Mouse (Mus musculus) forebrain, embryonic 11.5 days (tissue): ENCODE measurements around the gene Gatad2b. TPM values are rescaled to one million over a fixed set of nuclear protein-coding genes. Genes with fewer than 3 reads are reported as not detected.
"Not testable (repeated sequence)": the region's sequence is repeated elsewhere in the genome, so short reads cannot be mapped to it uniquely, and the experiment has no call there.

Source experiments
- ATAC-seq: fragments of 200-750 bp; cut with Nextera tagmentation; replicated peaks from 2 replicates; pipeline ENCODE4 v1.8.0; 2017; ENCODE audit warnings: moderate TSS enrichment; ENCODE audit not compliant: low FRiP score
- DNase-seq: peaks from one replicate; pipeline ENCODE4 v3.0.0-alpha.2; 2017; ENCODE audit warnings: low spot score
- H3K27ac ChIP-seq: fragments of 300-500 bp; sonication (generic); 2 replicates; pipeline ENCODE4 v1.5.1; 2014; ENCODE audit warnings: low read depth, low read length
- H3K27me3 ChIP-seq: fragments of 300-500 bp; sonication (generic); 2 replicates; pipeline ENCODE4 v1.6.1; 2014; ENCODE audit warnings: mild to moderate bottlenecking, low read length, mixed read lengths; ENCODE audit not compliant: control insufficient read depth, insufficient read depth
- H3K36me3 ChIP-seq: fragments of 300-500 bp; sonication (generic); 2 replicates; pipeline ENCODE4 v1.6.1; 2014; ENCODE audit warnings: mild to moderate bottlenecking, low read length, moderate library complexity, mixed read lengths; ENCODE audit not compliant: control insufficient read depth, insufficient read depth
- H3K4me1 ChIP-seq: fragments of 300-500 bp; sonication (generic); replicated peaks from 2 replicates; pipeline ENCODE4 v1.6.1; 2014; ENCODE audit warnings: low read length, mixed read lengths; ENCODE audit not compliant: control insufficient read depth, insufficient read depth
- H3K4me2 ChIP-seq: fragments of 300-500 bp; sonication (generic); 2 replicates; pipeline ENCODE4 v1.6.1; 2014; ENCODE audit warnings: low read depth, mild to moderate bottlenecking, low read length, moderate library complexity, mixed read lengths; ENCODE audit not compliant: severe bottlenecking
- H3K4me3 ChIP-seq: fragments of 300-500 bp; sonication (generic); 2 replicates; pipeline ENCODE4 v1.5.1; 2014; ENCODE audit warnings: low read depth, low read length
- H3K9ac ChIP-seq: fragments of 300-500 bp; sonication (generic); 2 replicates; pipeline ENCODE4 v1.6.1; 2014; ENCODE audit warnings: low read length
- H3K9me3 ChIP-seq: fragments of 300-500 bp; sonication (generic); 2 replicates; pipeline ENCODE4 v1.6.1; 2016; ENCODE audit warnings: low read length, mixed read lengths; ENCODE audit not compliant: control insufficient read depth
- WGBS: fragments of 180-500 bp; shearing (Covaris S2); extraction: QIAGEN DNeasy Blood & Tissue Kit; methylation state at CpG from one replicate; pipeline ENCODE4 v1.1.7; 2014; 5-methylcytosine and 5-hydroxymethylcytosine counted together
- polyA plus RNA-seq: library from polyadenylated mRNA; unstranded; fragments of >200 nt; fragmentation: Nextera tagmentation; extraction: Ambion mirVana; gene quantifications from 2 replicates; pipeline ENCODE4 v1.2.1, GENCODE M21; 2014

Gene Gatad2b
- polyA plus RNA-seq, 1 experiment from 2014 or later = 12.9 TPM

- Histone ChIP-seq H3K27me3 (no peaks in the 10 kb centered on the region), H3K4me3 (no peak overlapping the region), H3K27ac (no peak overlapping the region), H3K36me3 (no peaks in the 10 kb centered on the region; the same call in 1 of the 2 replicates), H3K4me2 (no peak overlapping the region), H3K4me1 (no peaks in the 10 kb centered on the region), H3K9ac (no peak overlapping the region), H3K9me3 (no peaks in the 10 kb centered on the region)
- ATAC-seq (no peak), DNase-seq (no peak)
- 86% methylated on average over 9 of the region's 9 CpGs for WGBS
Observed at GRCm38 (mm10) chr3:90280708-90281107, 12.3 kb upstream of the Gatad2b start.

- Histone ChIP-seq H3K4me2 (no peak overlapping the region), H3K36me3 (no peaks in the 10 kb centered on the region; the same call in 1 of the 2 replicates), H3K9ac (no peak overlapping the region), H3K27ac (no peak overlapping the region), H3K27me3 (no peaks in the 10 kb centered on the region), H3K4me3 (no peak overlapping the region), H3K9me3 (no peaks in the 10 kb centered on the region), H3K4me1 (no peaks in the 10 kb centered on the region)
- ATAC-seq = no peak
- DNase-seq = no peak
- WGBS = 96% methylated on average over 2 of the region's 2 CpGs
Observed at GRCm38 (mm10) chr3:90284150-90284549, 8.8 kb upstream of the Gatad2b start.

- H3K4me3 ChIP-seq, H3K4me2 ChIP-seq, DNase-seq, H3K9me3 ChIP-seq, H3K4me1 ChIP-seq, ATAC-seq, H3K27ac ChIP-seq, H3K9ac ChIP-seq, H3K36me3 ChIP-seq, H3K27me3 ChIP-seq: not testable (repeated sequence)
- WGBS = 79% methylated on average over 2 of the region's 3 CpGs
Observed at GRCm38 (mm10) chr3:90289403-90289802, 3.6 kb upstream of the Gatad2b start.

GRCm38 (mm10) chr3:90290602-90291001, 2.4 kb upstream of the Gatad2b start:
- Histone ChIP-seq H3K4me2 (no peak overlapping the region), H3K27ac (no peak overlapping the region), H3K27me3 (no peaks in the 10 kb centered on the region), H3K9ac (no peak overlapping the region), H3K4me3 (no peak overlapping the region), H3K36me3 (no peaks in the 10 kb centered on the region), H3K9me3 (no peaks in the 10 kb centered on the region), H3K4me1 (no peaks in the 10 kb centered on the region; the same call in 1 of the 2 replicates)
- DNase-seq = no peak
- ATAC-seq = no peak
- 91% methylated on average over 1 of the region's 1 CpGs for WGBS

- no peaks in the 10 kb centered on the region for H3K27me3 ChIP-seq
- H3K36me3 ChIP-seq = no peaks in the 10 kb centered on the region
- no peaks in the 10 kb centered on the region; the same call in 1 of the 2 replicates for H3K4me1 ChIP-seq
- peak overlapping the region; percentile 56 for H3K4me3 ChIP-seq
- no peak for ATAC-seq
- H3K9ac ChIP-seq = peak overlapping the region; percentile 81
- peak overlapping the region; percentile 91 for H3K27ac ChIP-seq
- H3K9me3 ChIP-seq = no peaks in the 10 kb centered on the region
- WGBS = 38% methylated on average over 2 of the region's 2 CpGs
- peak overlapping the region; percentile 67 for H3K4me2 ChIP-seq
- no peak for DNase-seq
Observed at GRCm38 (mm10) chr3:90291982-90292344, 1.0 kb upstream of the Gatad2b start.

GRCm38 (mm10) chr3:90293352-90294063, 530 bp downstream of the Gatad2b start:
- peak overlapping the region; percentile 81 for H3K9ac ChIP-seq
- H3K27me3 ChIP-seq = no peaks in the 10 kb centered on the region
- no peaks in the 10 kb centered on the region for H3K36me3 ChIP-seq
- peak; percentile 94 for DNase-seq
- under 1% methylated on average over 29 of the region's 68 CpGs for WGBS
- H3K4me3 ChIP-seq = peak overlapping the region; percentile 56
- H3K4me1 ChIP-seq = no peaks in the 10 kb centered on the region; the same call in 1 of the 2 replicates
- peak; percentile 66 for ATAC-seq
- H3K27ac ChIP-seq = peak overlapping the region; percentile 97
- peak overlapping the region; percentile 71 for H3K4me2 ChIP-seq
- no peaks in the 10 kb centered on the region for H3K9me3 ChIP-seq

- whole genome bisulfite sequencing = 2% methylated on average over 11 of the region's 11 CpGs
- peak overlapping the region; percentile 81 for H3K9ac ChIP-seq
- peak overlapping the region; percentile 56 for H3K4me3 ChIP-seq
- H3K27me3 ChIP-seq = no peaks in the 10 kb centered on the region
- peak overlapping the region; percentile 97; the same call in 1 of the 2 replicates for H3K27ac ChIP-seq
- ATAC-seq = no peak
- H3K4me2 ChIP-seq = peak overlapping the region; percentile 71
- no peaks in the 10 kb centered on the region for H3K9me3 ChIP-seq
- no peaks in the 10 kb centered on the region for H3K36me3 ChIP-seq
- no peak for DNase-seq
- H3K4me1 ChIP-seq = no peaks in the 10 kb centered on the region; the same call in 1 of the 2 replicates
Observed at GRCm38 (mm10) chr3:90294064-90294440, 1.1 kb downstream of the Gatad2b start.

GRCm38 (mm10) chr3:90294651-90295050, 1.7 kb downstream of the Gatad2b start:
- Histone ChIP-seq H3K4me3 (peak overlapping the region; percentile 56), H3K4me2 (peak overlapping the region; percentile 71), H3K4me1 (no peaks in the 10 kb centered on the region; the same call in 1 of the 2 replicates), H3K36me3 (no peaks in the 10 kb centered on the region), H3K27ac (no peak overlapping the region), H3K27me3 (no peaks in the 10 kb centered on the region), H3K9ac (peak overlapping the region; percentile 81), H3K9me3 (no peaks in the 10 kb centered on the region)
- no peak for ATAC-seq
- WGBS = 82% methylated on average over 2 of the region's 2 CpGs
- no peak for DNase-seq

- H3K9ac ChIP-seq = no peak overlapping the region
- H3K9me3 ChIP-seq = no peaks in the 10 kb centered on the region
- no peaks in the 10 kb centered on the region for H3K36me3 ChIP-seq
- no peak overlapping the region for H3K4me3 ChIP-seq
- WGBS = 90% methylated on average over 3 of the region's 3 CpGs
- DNase-seq = no peak
- no peaks in the 10 kb centered on the region for H3K4me1 ChIP-seq
- no peak for ATAC-seq
- no peaks in the 10 kb centered on the region for H3K27me3 ChIP-seq
- H3K4me2 ChIP-seq = no peak overlapping the region
- no peak overlapping the region for H3K27ac ChIP-seq
Observed at GRCm38 (mm10) chr3:90305801-90306200, 12.8 kb downstream of the Gatad2b start.
